Mouse (Mus musculus) forebrain, embryonic 10.5 days (tissue): ENCODE data around the gene Kcna3. TPM values are rescaled to one million over a fixed set of nuclear protein-coding genes. Genes with fewer than 3 reads are reported as not detected.

Experiments
- DNase-seq: peaks from one replicate; pipeline ENCODE4 v3.0.0-alpha.2; 2017; ENCODE audit warnings: low spot score; ENCODE audit errors: extremely low spot score
- H3K27ac ChIP-seq: fragments of 300-500 bp; sonication (generic); 2 replicates; pipeline ENCODE4 v1.5.1; 2016; ENCODE audit warnings: mild to moderate bottlenecking
- H3K27me3 ChIP-seq: fragments of 300-500 bp; sonication (generic); 2 replicates; pipeline ENCODE4 v1.6.1; 2016; ENCODE audit warnings: mild to moderate bottlenecking; ENCODE audit not compliant: poor library complexity, severe bottlenecking
- H3K36me3 ChIP-seq: fragments of 300-500 bp; sonication (generic); replicated peaks from 2 replicates; pipeline ENCODE4 v1.6.1; 2016; ENCODE audit warnings: mild to moderate bottlenecking, moderate library complexity
- H3K4me1 ChIP-seq: fragments of 300-500 bp; sonication (generic); 2 replicates; pipeline ENCODE4 v1.6.1; 2016
- H3K4me3 ChIP-seq: fragments of 300-500 bp; sonication (generic); 2 replicates; pipeline ENCODE4 v1.5.1; 2016; ENCODE audit warnings: mild to moderate bottlenecking, moderate library complexity
- H3K9me3 ChIP-seq: fragments of 300-500 bp; sonication (generic); 2 replicates; pipeline ENCODE4 v1.6.1; 2016; ENCODE audit warnings: mild to moderate bottlenecking, moderate library complexity
- WGBS: fragments of 180-500 bp; shearing (Covaris S2); methylation state at CpG from one replicate; pipeline ENCODE4 v1.1.7; 2016; 5-methylcytosine and 5-hydroxymethylcytosine counted together
- polyA plus RNA-seq: library from polyadenylated mRNA; unstranded; fragments of >200 nt; fragmentation: Nextera tagmentation; extraction: Ambion mirVana; gene quantifications from 2 replicates; pipeline ENCODE4 v1.2.1, GENCODE M21; 2016

Kcna3 gene
- polyA plus RNA-seq, 1 experiment from 2014 or later = 3.3 TPM

- Histone ChIP-seq H3K27ac (no peak overlapping the region), H3K4me3 (no peak overlapping the region), H3K9me3 (no peaks in the 10 kb centered on the region), H3K36me3 (no peaks in the 10 kb centered on the region), H3K4me1 (no peaks in the 10 kb centered on the region), H3K27me3 (no peaks in the 10 kb centered on the region)
- no peak for DNase-seq
- WGBS = 72% methylated on average over 2 of the region's 2 CpGs
These were observed 37.9 kb downstream of the Kcna3 start for GRCm38 (mm10) chr3:107073863-107074262.

DNA sequence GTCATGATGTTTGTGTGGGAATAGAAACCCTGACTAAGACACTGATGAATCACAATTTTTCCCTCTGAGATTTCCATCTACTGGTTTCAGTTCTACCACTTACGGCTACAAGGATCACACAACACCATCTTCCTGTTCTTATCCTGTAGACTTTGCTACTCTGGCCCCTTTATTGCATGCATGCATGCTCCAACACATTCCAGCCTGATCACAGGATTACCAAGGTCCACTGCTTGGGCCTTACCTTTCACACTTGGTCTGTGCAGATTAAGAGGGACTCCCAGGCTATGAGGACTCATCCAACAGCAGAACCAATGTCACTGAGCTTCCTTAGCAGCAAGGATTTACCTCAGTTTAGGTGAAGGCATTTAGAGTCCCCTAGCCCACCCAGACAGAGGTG, 39.7 kb downstream of the Kcna3 start:
- H3K4me1 ChIP-seq = no peaks in the 10 kb centered on the region
- H3K27me3 ChIP-seq = no peaks in the 10 kb centered on the region
- H3K9me3 ChIP-seq = no peaks in the 10 kb centered on the region
- whole genome bisulfite sequencing = 94% methylated on average over 1 of the region's 1 CpGs
- no peaks in the 10 kb centered on the region for H3K36me3 ChIP-seq
- no peak overlapping the region for H3K27ac ChIP-seq
- H3K4me3 ChIP-seq = no peak overlapping the region
- no peak for DNase-seq

DNA sequence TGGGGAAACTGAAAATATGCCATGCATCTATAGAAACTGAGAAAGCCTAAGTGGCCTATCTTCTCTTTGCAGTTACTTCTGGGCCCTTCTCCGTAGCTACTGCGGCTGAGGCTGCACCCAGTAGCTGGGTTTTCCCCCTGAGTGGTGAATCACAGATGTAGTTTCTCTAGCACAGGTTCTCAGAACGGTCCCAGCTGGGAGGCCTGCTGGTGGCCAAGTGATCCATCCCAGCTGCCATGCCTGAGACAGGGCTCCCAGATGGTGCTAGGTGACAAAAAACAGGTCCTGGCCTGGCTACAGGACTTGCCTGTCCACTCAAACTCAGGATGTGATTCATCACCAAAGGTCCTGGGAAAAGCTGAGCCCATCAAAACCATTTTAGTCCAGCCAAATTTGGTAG, 40.7 kb downstream of the Kcna3 start:
- H3K9me3 ChIP-seq = no peaks in the 10 kb centered on the region
- no peaks in the 10 kb centered on the region for H3K4me1 ChIP-seq
- no peaks in the 10 kb centered on the region for H3K36me3 ChIP-seq
- no peak overlapping the region for H3K4me3 ChIP-seq
- 90% methylated on average over 3 of the region's 3 CpGs for WGBS
- no peaks in the 10 kb centered on the region for H3K27me3 ChIP-seq
- no peak overlapping the region for H3K27ac ChIP-seq
- no peak for DNase-seq

DNA sequence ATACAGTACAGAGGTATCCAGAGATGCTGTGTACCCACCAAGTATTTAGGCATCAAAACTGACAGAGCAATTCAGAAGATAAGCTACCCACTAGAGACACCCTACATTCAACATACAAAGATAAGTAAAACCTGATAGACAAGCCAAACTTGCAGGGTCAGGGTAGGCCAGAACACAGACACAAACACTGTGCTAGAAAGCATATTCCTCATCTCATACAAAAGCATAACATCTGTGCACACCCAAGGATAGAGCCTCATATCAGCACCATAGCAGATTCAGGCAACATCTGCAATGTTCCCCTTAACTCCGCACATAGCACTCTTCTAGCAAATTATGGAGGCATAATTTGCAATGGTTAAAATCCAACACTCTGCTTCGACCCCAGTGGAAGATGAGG, 41.1 kb downstream of the Kcna3 start:
- Histone ChIP-seq H3K27ac (no peak overlapping the region), H3K36me3 (no peaks in the 10 kb centered on the region), H3K27me3 (no peaks in the 10 kb centered on the region), H3K4me1 (no peaks in the 10 kb centered on the region), H3K9me3 (no peaks in the 10 kb centered on the region), H3K4me3 (no peak overlapping the region)
- DNase-seq = no peak
- WGBS = 88% methylated on average over 2 of the region's 2 CpGs

DNA sequence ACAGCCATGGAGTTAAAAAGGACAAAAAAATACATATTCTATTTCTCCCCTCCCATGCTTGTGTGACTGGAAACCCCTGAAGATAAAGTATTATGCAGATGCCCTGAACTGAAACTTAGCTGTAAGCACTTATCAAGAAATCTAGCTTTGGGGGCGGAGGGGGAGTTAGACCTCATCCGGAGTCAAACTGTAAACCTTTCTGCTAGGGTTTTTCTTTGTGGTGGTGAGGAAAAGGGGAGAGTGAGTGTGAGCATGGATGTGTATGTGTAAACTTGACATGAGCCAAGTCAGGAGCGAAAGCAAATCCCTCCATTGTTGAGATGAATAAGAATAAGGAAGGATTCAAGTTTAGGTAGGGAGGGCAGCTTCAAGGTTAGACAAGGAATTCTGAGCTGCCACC, 44.8 kb downstream of the Kcna3 start:
- Histone ChIP-seq H3K27me3 (no peaks in the 10 kb centered on the region), H3K27ac (no peak overlapping the region), H3K4me1 (no peaks in the 10 kb centered on the region), H3K36me3 (no peaks in the 10 kb centered on the region), H3K9me3 (no peaks in the 10 kb centered on the region), H3K4me3 (no peak overlapping the region)
- WGBS = 85% methylated on average over 3 of the region's 3 CpGs
- DNase-seq = no peak

GRCm38 (mm10) chr3:107081227-107081626, 45.3 kb downstream of the Kcna3 start:
- Histone ChIP-seq H3K4me3 (no peak overlapping the region), H3K4me1 (no peaks in the 10 kb centered on the region), H3K27ac (no peak overlapping the region), H3K27me3 (no peaks in the 10 kb centered on the region), H3K9me3 (no peaks in the 10 kb centered on the region), H3K36me3 (no peaks in the 10 kb centered on the region)
- no peak for DNase-seq
- WGBS = 24% methylated on average over 3 of the region's 3 CpGs

- no peak overlapping the region for H3K27ac ChIP-seq
- no peaks in the 10 kb centered on the region for H3K9me3 ChIP-seq
- no peaks in the 10 kb centered on the region for H3K27me3 ChIP-seq
- no peaks in the 10 kb centered on the region for H3K4me1 ChIP-seq
- no peak for DNase-seq
- H3K36me3 ChIP-seq = no peaks in the 10 kb centered on the region
- no peak overlapping the region for H3K4me3 ChIP-seq
- 88% methylated on average over 3 of the region's 3 CpGs for WGBS
These were observed 48.6 kb downstream of the Kcna3 start for GRCm38 (mm10) chr3:107084586-107084985.

DNA sequence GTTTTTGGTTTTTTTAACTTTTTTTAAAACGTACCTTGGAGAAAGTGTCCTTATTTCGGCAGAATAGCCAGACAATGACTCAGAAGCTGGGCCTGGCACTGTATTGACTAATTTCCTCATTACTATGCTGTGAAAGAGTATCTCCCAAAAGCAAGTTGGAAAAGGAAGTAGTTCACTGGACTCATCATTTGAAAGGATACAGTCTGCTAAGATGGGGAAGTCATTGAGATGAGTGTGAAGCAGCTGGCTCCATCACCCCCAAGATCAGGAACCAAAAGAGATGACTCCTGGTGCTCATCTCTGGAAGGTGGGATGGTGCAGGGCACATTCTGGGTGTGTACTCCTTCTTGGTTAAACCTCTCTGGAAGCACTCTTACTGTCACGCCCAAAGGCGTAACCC, 51.4 kb downstream of the Kcna3 start:
- H3K4me1 ChIP-seq = no peaks in the 10 kb centered on the region; the same call in 1 of the 2 replicates
- no peaks in the 10 kb centered on the region for H3K27me3 ChIP-seq
- H3K27ac ChIP-seq = no peak overlapping the region
- no peaks in the 10 kb centered on the region for H3K36me3 ChIP-seq
- no peaks in the 10 kb centered on the region for H3K9me3 ChIP-seq
- 91% methylated on average over 4 of the region's 4 CpGs for WGBS
- no peak overlapping the region for H3K4me3 ChIP-seq
- no peak for DNase-seq

Other genes starting within 250 kb of the Kcna3 start
- 2.3 and 2.9 TPM in 2 replicates for gene Cd53, start 246.0 kb upstream of the Kcna3 start, polyA plus RNA-seq
- gene Olfr266, start 209.9 kb upstream of the Kcna3 start, polyA plus RNA-seq = not detected in 2 replicates
- not detected in 2 replicates for gene Kcna2, start 65.0 kb downstream of the Kcna3 start, polyA plus RNA-seq
- gene Kcna10, start 146.9 kb downstream of the Kcna3 start, polyA plus RNA-seq = not detected in 2 replicates
- not detected in 2 replicates for gene Cym, start 185.6 kb downstream of the Kcna3 start, polyA plus RNA-seq
- gene A630076J17Rik, start 194.4 kb downstream of the Kcna3 start, polyA plus RNA-seq = not detected in 2 replicates
- gene Prok1, start 203.5 kb downstream of the Kcna3 start, polyA plus RNA-seq = not detected in 2 replicates
- gene Lamtor5, start 242.7 kb downstream of the Kcna3 start, polyA plus RNA-seq = 177 and 184 TPM in 2 replicates